Mouse (Mus musculus): ENCODE results near the gene 0610040J01Rik.

Gene 0610040J01Rik

GRCm38 (mm10) chr5:63811819-63812508 lies at the start of gene 0610040J01Rik:
Gene 0610040J01Rik, plus strand, starts transcription at chr5:63812363.
- DNase-seq, result peak; percentile 85

GRCm38 (mm10) chr5:63765886-63766285 lies 46.3 kb upstream of the 0610040J01Rik start:
- DNase-seq, result no peak

GRCm38 (mm10) chr5:63766715-63767114 lies 45.4 kb upstream of the 0610040J01Rik start:
- DNase-seq, result peak; percentile 86

GRCm38 (mm10) chr5:63767464-63767863 lies 44.7 kb upstream of the 0610040J01Rik start:
- no peak for DNase-seq

- no peak for DNase-seq
Measured at GRCm38 (mm10) chr5:63768220-63768619, 43.9 kb upstream of the 0610040J01Rik start.

GRCm38 (mm10) chr5:63772971-63773370 lies 39.2 kb upstream of the 0610040J01Rik start:
- no peak for DNase-seq

GRCm38 (mm10) chr5:63773603-63774002 lies 38.6 kb upstream of the 0610040J01Rik start:
- no peak for DNase-seq

GRCm38 (mm10) chr5:63788156-63788826 lies 23.9 kb upstream of the 0610040J01Rik start:
- no peak for DNase-seq

- DNase-seq, result no peak
Measured at GRCm38 (mm10) chr5:63812509-63812865, 324 bp downstream of the 0610040J01Rik start.

- DNase-seq, result no peak
Measured at GRCm38 (mm10) chr5:63816643-63817042, 4.5 kb downstream of the 0610040J01Rik start.

GRCm38 (mm10) chr5:63817270-63817669 lies 5.1 kb downstream of the 0610040J01Rik start:
- no peak for DNase-seq

- no peak for DNase-seq
Measured at GRCm38 (mm10) chr5:63818975-63819374, 6.8 kb downstream of the 0610040J01Rik start.

- no peak for DNase-seq
Measured at GRCm38 (mm10) chr5:63819519-63819918, 7.4 kb downstream of the 0610040J01Rik start.

GRCm38 (mm10) chr5:63821176-63821575 lies 9.0 kb downstream of the 0610040J01Rik start:
- DNase-seq, result no peak

- no peak for DNase-seq
Measured at GRCm38 (mm10) chr5:63821860-63822259, 9.7 kb downstream of the 0610040J01Rik start.

GRCm38 (mm10) chr5:63823362-63824332 lies 11.5 kb downstream of the 0610040J01Rik start:
- DNase-seq, result no peak

GRCm38 (mm10) chr5:63824599-63825350 lies 12.6 kb downstream of the 0610040J01Rik start:
- DNase-seq, result no peak

GRCm38 (mm10) chr5:63825881-63826280 lies 13.7 kb downstream of the 0610040J01Rik start:
- no peak for DNase-seq

GRCm38 (mm10) chr5:63827006-63827405 lies 14.8 kb downstream of the 0610040J01Rik start:
- DNase-seq, result no peak

- no peak for DNase-seq
Measured at GRCm38 (mm10) chr5:63827415-63828053, 15.4 kb downstream of the 0610040J01Rik start.

- DNase-seq, result no peak
Measured at GRCm38 (mm10) chr5:63828380-63829185, 16.4 kb downstream of the 0610040J01Rik start.
